Mouse (Mus musculus) lung, postnatal 10 days (tissue): ENCODE data around the gene Kcnh1.

Source experiments
- DNase-seq: peaks from one replicate; pipeline ENCODE4 v3.0.0; 2021

Gene Kcnh1

DNA sequence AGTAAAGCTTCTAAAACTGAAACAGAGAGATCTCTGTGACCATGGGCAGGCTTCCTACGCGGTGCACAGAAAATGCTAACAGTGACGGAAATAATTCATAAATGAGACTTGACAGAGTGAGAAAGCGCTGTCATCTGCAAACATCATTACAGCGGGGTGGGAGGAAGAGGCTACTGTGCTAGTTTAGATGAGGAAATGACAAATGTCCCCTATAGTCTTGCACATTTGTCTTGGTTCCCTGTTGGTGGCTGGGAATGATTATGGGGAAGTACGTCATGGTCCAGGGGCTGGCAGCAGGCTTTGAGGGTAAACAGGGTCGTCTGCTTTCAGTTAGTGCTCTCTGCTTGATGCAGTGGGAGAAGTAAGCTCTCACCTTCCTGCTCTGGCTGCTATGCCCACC, 346.6 kb downstream of the Kcnh1 start:
- peak; percentile 37 for DNase-seq

DNA sequence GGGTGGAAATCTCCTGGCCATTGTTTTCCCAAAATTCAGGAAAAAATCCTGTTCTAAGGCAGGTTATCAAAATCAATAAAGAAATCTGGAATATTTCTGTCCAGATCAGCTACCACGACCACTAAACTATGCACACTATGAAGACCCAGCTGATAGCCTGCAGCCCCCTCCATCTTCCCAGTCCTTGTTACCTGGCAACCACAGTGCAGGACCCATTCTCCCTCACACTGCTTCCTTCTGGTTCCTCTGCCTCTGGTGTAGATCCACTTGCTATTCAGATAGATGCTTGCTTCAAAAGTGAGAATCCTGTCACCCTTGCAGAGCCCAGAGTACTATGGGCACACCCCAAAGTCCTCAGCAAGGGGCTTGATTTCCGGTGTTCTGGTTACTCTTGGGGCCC, 351.5 kb downstream of the Kcnh1 start:
- DNase-seq = no peak

DNA sequence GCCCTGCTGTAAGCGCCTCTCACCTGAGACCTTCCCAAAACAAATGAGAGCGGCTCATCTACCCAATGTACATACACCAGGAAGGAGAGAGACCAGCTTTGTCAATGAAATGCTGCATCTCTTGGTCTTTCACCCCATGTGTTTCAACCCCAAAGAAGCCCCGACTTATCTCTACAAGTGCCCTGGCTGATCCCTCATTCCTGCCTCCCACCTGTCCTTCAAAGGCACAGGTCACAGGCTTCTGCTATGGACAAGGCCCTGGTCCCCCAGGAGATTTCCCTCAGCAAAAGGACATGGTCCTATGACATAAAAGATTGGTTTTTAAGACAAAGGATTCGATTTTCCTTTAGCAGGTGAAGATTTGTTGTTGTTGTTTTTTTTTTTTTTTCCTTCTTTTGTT, 353.1 kb downstream of the Kcnh1 start:
- DNase-seq = no peak

DNA sequence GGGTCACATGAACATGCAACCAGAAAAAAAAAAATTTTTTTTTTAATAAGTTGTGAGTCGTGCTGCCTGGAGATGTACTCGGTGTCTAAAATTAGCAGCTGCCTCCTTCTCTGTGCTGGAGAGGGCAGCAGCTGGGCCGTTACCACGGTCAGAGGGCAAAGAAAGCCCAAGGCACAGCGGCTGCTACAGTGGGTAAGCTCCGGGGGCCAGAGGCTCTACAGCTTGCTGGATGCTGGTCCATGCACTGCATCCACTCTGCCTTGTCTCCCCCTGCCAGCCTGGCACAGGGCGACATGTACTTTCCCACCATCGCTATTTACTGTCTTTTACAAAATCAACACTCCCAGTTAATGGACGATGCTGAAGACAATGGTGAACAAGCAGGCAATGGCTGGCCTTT, 353.5 kb downstream of the Kcnh1 start:
- no peak for DNase-seq

DNA sequence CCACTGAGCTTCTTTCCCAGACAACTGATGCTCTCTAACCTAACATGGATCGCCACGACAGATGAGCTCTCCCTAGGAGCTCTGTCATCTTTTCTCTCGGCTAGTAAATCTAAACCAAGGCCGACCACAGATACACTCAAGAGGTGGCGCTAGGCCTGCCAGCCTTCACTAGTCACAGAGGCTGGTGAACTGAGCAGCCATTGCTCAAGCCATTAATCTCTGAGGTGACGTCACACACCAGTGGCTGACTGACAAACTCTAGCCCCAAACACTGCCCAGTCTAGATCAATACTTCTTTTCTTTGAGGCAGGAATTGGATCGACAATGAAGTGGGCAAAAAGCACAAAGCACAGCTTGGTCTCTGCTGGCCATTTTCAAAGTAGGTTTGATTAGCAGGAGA, 354.3 kb downstream of the Kcnh1 start:
- DNase-seq = no peak

DNA sequence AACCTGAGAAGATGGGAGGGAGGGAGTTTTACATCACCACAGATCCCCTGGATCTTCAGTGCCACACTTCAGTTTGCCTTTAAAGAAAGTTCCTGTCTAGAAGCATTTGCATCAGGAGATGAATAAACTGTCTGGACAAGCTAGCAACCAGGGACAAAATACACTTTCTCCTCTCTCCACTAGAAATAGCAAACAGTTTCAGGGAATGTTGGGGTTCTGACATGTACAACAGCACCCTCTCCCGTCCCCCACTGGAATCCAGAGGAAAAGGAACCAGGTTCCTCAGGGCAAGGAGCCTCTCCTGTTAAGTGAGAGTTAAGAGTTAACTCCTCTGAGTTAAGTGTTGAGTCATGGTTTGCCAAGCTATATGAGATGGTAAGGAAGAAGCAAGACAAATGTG, 356.3 kb downstream of the Kcnh1 start:
- peak; percentile 11 for DNase-seq

DNA sequence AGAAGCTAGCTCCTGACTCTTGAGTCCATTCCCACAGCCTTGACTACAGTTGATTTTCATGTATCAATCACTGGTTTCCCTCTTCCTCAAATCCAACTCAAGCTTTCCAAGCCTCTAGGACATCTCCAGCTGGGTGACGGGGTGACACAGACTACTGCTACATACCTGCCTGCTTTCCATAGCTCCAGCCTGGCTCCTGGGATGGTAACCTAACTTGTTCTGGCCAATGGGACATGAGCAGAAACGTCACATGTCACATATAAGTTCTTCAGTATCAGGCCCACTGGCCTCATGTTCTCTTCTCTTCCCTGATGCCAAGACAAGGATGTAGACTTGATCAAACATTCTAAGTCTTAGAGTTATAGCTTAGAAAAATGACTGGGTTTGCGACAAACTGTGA, 360.0 kb downstream of the Kcnh1 start:
- no peak for DNase-seq

DNA sequence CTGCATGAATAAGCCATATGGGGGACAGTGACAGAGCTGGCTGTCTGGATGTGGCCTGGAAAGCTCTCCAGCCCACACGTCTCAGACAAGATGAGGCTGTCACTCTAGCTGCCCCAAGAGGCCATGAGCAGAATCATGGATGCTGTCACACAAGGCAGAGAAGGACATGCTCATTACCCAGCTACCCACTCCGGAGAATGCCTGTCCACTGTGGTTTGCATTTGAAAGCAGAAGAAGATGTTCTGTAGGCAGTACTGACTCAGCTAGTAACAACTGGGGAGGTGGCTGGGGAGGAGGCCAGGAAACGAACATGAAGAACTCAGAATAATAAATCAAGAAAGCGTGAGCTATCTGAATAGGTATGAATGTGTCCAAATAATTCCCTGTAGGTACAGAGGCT, 364.9 kb downstream of the Kcnh1 start:
- no peak for DNase-seq

DNA sequence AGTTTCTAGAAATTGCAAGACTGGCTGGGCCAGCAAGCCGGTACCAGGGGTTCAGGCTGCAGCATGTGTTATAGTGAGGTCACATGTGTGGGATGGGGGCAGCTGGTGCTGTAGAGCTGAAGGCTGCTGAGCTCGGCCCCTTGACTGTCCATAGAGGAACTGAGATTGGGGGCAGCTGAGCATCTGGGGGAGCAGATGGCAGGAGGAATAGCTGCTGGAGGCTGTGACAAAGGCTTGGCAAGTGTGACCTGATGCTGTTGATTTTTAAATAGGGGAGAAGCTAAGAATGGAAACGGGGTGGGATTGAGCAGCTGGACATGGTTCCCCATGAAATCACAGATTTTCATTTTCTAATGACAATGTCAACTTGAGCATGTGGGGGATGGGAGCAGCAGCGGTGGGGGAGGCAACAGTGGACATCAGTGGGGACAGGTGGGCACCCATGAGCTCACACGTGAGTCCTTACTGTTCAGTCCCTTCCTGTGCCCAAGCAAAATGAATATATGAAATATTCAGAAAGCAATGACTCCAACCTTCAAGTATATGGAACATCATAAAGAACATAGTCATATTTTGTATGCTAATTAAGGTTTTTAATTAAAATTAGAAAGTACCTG, 367.5 kb downstream of the Kcnh1 start:
- DNase-seq = no peak

DNA sequence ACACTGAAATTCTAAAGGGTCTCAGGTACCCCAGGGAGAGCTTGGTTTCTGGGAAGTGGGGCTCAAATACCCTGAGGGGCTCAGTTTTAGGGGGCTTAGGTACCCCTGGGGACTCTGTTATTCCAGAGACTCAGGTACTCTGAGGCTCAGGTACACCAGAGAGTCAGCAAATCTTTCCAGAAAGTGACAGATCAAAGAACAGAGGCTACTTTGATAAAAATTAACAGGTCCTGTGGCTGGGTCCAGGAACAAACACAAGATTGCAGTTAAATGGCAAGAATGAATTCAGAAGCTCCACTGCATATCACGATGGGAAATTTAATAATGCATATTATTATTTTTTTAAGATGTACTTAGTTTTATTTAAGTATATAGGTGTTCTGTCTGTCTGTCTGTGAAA, 368.8 kb downstream of the Kcnh1 start:
- no peak for DNase-seq
